Mouse (Mus musculus) intestine, postnatal 0 days (tissue): ENCODE measurements around the gene B4galnt1. TPM values are rescaled to one million over a fixed set of nuclear protein-coding genes. Genes with fewer than 3 reads are reported as not detected.
A peak's percentile ranks its signal among the peaks of the same experiment; 100 is the strongest.

ENCODE experiments used
- ATAC-seq: fragments of 200-750 bp; cut with Nextera tagmentation; 2 replicates; pipeline ENCODE4 v1.8.0; 2017; ENCODE audit warnings: mild to moderate bottlenecking, moderate TSS enrichment, moderate library complexity
- H3K27ac ChIP-seq: fragments of 300-500 bp; sonication (generic); 2 replicates; pipeline ENCODE4 v1.5.1; 2014; ENCODE audit warnings: mild to moderate bottlenecking, low read depth, low read length, moderate library complexity
- H3K27me3 ChIP-seq: fragments of 300-500 bp; sonication (generic); replicated peaks from 2 replicates; pipeline ENCODE4 v1.6.1; 2014; ENCODE audit warnings: low read length, mixed read lengths; ENCODE audit not compliant: control insufficient read depth, insufficient read depth
- H3K36me3 ChIP-seq: fragments of 300-500 bp; sonication (generic); 2 replicates; pipeline ENCODE4 v1.6.1; 2014; ENCODE audit warnings: mild to moderate bottlenecking, moderate library complexity; ENCODE audit not compliant: control insufficient read depth, insufficient read depth
- H3K4me1 ChIP-seq: fragments of 300-500 bp; sonication (generic); replicated peaks from 2 replicates; pipeline ENCODE4 v1.6.1; 2014; ENCODE audit warnings: antibody characterized with exemption, low read length, mixed read lengths; ENCODE audit not compliant: control insufficient read depth, insufficient read depth
- H3K4me2 ChIP-seq: fragments of 300-500 bp; sonication (generic); replicated peaks from 2 replicates; pipeline ENCODE4 v1.6.1; 2014; ENCODE audit warnings: low read depth, mild to moderate bottlenecking, moderate library complexity
- H3K4me3 ChIP-seq: fragments of 300-500 bp; sonication (generic); 2 replicates; pipeline ENCODE4 v1.5.1; 2014; ENCODE audit warnings: low read depth, low read length
- H3K9ac ChIP-seq: fragments of 300-500 bp; sonication (generic); 2 replicates; pipeline ENCODE4 v1.6.1; 2014; ENCODE audit warnings: mild to moderate bottlenecking, low read depth, low read length
- H3K9me3 ChIP-seq: fragments of 300-500 bp; sonication (generic); 2 replicates; pipeline ENCODE4 v1.6.1; 2016; ENCODE audit warnings: mixed run types; ENCODE audit not compliant: control insufficient read depth
- CTCF ChIP-seq: sonication (generic); IDR thresholded peaks from 2 replicates; pipeline ENCODE4 v1.5.1; 2016; ENCODE audit warnings: low read depth, mild to moderate bottlenecking, control low read depth, antibody characterized with exemption, moderate library complexity
- WGBS: fragments of 180-500 bp; shearing (Covaris S2); extraction: QIAGEN DNeasy Blood & Tissue Kit; methylation state at CpG from one replicate; pipeline ENCODE4 v1.1.7; 2014; 5-methylcytosine and 5-hydroxymethylcytosine counted together
- polyA plus RNA-seq: library from polyadenylated mRNA; unstranded; fragments of >200 nt; fragmentation: Nextera tagmentation; extraction: Ambion mirVana; gene quantifications from 2 replicates; pipeline ENCODE4 v1.2.1, GENCODE M21; 2015

The B4galnt1 gene
- polyA plus RNA-seq, 1 experiment from 2014 or later, result 34.1 TPM

DNA sequence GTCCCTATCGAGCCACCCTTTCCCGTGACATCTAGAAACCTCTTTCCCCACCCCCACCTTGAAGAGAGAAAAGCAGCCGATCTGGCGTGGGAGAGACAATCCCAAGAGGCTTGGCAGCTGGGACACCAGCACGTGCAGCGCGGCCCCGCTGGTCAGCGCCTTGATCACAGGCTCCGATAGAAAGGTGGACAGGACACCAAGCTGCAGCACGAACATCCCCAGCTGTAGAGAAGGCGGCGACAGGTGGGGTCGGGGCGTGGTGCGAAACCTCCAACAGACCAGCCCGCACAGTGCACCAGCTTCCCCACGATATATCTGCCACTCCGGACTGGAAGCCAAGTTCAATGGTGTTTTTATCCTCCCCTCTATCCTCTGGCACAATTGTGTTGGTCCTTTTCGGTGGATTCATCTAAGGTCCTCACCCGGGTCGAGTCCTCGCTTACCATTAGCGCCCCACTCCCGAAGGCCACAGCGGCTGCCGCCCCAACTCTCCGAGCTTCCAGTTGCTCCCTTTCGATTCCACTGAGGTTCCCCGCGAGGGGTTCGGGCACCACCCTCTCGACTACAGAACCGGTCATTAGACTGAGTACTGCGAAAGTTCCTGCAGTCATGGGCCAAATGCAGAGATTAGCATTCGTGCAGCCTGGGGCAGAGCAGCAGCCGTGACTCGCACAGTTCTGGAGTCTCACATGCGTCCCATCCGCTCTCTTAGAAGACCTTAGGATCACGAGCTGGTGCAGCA lies 13.4 kb downstream of the B4galnt1 start:
- peaks cover 6% of the 10 kb centered on the region; the same call in 1 of the 2 replicates for H3K4me1 ChIP-seq
- no peaks in the 10 kb centered on the region; the same call in 1 of the 2 replicates for H3K36me3 ChIP-seq
- TF ChIP-seq CTCF, result no peak
- no peaks in the 10 kb centered on the region for H3K9me3 ChIP-seq
- peak overlapping the region; percentile 68 for H3K4me2 ChIP-seq
- peaks cover 68% of the 10 kb centered on the region for H3K27me3 ChIP-seq
- no peak overlapping the region for H3K9ac ChIP-seq
- no peak for ATAC-seq
- H3K27ac ChIP-seq, result no peak overlapping the region
- peak overlapping the region; percentile 32 for H3K4me3 ChIP-seq
- 5% methylated on average over 41 of the region's 41 CpGs for WGBS

DNA sequence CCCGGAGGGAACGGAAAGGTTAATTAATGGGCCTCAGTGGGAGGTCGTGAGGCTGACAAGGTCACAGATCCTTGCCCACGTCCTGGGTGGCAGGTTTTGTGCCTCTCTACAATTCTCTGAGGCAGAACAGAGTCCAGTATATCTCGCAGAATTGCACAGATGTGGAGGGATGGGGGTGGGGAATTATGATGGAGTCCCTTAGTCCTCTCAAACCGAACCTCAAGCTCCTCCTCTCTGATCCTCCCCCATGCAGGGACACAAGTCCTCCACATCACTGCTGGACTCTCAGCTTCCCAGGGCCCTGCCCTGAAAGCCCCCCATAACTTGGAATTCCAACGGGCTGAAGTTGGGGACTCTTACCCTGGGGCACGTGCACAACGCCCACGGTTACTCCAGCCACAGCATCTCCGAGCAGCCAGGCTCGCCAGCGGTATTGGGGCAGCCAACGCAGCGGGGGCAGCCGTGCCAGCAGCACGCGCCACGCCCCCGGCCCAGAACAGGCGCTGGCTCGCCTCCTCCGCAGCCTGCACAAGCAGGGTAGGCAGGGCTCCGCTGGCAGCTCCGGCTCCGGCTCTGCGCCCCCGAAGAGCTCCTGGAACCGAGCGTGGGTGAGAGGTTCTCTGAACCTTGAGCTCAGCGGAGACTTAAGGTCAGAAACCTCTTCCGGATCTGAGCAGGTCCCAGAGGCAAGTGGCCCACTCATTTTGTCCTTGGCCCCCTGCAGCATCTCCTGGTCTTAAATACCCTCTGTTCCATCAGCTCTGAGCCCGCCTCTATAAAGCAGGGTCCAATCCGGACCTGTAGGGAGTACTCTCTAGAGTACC lies 15.1 kb downstream of the B4galnt1 start, which contains the start of gene Slc26a10:
Slc26a10 (minus strand) TSS at position 775 of the 824 bp plus-strand sequence.
- no peak within 1 kb of the TSS for H3K4me3 ChIP-seq
- H3K36me3 ChIP-seq, result peaks cover 5% of the 10 kb centered on the region; the same call in 1 of the 2 replicates
- no peak within 1 kb of the TSS for H3K27ac ChIP-seq
- H3K9ac ChIP-seq, result no peak within 1 kb of the TSS
- no peaks in the 10 kb centered on the region for H3K9me3 ChIP-seq
- TF ChIP-seq CTCF, result no peak
- H3K4me1 ChIP-seq, result peaks cover 6% of the 10 kb centered on the region; the same call in 1 of the 2 replicates
- ATAC-seq, result no peak
- WGBS, result 5% methylated on average over 34 of the region's 34 CpGs
- peaks cover 75% of the 10 kb centered on the region for H3K27me3 ChIP-seq
- H3K4me2 ChIP-seq, result peak within 1 kb of the TSS; percentile 37

DNA sequence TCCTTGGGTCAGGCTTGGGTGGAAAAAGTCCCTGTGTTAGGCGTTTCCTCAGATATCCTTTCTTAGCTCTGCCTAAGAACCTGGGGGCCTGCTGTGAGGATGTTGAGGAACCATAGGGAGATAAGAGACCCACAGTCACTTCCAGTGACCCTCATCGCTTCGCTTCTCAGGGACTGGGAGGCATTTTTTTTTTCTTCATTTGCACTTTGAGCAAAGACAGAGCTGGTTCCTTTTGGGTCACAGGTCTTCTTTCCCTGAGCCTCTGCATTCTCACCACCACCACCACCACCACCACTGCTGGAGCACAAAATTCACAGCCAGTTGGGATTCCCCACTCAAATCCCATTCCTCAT lies 15.6 kb downstream of the B4galnt1 start:
- Histone ChIP-seq H3K4me2 (peak overlapping the region; percentile 37; the same call in 1 of the 2 replicates), H3K9ac (no peak overlapping the region), H3K9me3 (no peaks in the 10 kb centered on the region), H3K4me1 (peaks cover 6% of the 10 kb centered on the region; the same call in 1 of the 2 replicates), H3K27me3 (peaks cover 75% of the 10 kb centered on the region), H3K27ac (no peak overlapping the region), H3K36me3 (peaks cover 5% of the 10 kb centered on the region; the same call in 1 of the 2 replicates), H3K4me3 (no peak overlapping the region)
- ATAC-seq, result no peak
- 53% methylated on average over 3 of the region's 3 CpGs for WGBS
- TF ChIP-seq CTCF, result no peak

DNA sequence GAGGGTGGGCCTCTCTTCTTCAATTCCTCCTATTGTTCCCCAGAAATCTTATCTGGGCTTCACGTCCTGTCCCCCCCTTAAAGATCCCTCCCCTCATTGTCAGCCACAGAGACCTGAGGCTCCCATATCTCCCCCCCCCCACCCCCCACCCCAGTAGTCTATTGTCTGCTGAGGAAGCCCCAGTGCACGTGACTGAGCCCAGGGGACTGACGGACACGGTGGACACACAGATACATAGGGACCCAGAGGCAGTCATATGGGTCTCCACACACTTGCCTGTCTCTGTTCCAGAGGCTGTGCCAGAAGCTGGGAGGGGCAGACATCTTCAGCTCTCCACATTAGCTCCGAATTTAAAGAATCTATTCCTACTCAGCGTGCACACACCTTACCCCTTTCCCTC lies 16.5 kb downstream of the B4galnt1 start:
- no peak for TF ChIP-seq CTCF
- H3K36me3 ChIP-seq, result peaks cover 5% of the 10 kb centered on the region; the same call in 1 of the 2 replicates
- no peak for ATAC-seq
- H3K9ac ChIP-seq, result no peak overlapping the region
- no peak overlapping the region for H3K27ac ChIP-seq
- peaks cover 6% of the 10 kb centered on the region; the same call in 1 of the 2 replicates for H3K4me1 ChIP-seq
- WGBS, result 68% methylated on average over 6 of the region's 6 CpGs
- H3K4me2 ChIP-seq, result no peak overlapping the region
- no peak overlapping the region for H3K4me3 ChIP-seq
- no peaks in the 10 kb centered on the region for H3K9me3 ChIP-seq
- peaks cover 67% of the 10 kb centered on the region for H3K27me3 ChIP-seq

DNA sequence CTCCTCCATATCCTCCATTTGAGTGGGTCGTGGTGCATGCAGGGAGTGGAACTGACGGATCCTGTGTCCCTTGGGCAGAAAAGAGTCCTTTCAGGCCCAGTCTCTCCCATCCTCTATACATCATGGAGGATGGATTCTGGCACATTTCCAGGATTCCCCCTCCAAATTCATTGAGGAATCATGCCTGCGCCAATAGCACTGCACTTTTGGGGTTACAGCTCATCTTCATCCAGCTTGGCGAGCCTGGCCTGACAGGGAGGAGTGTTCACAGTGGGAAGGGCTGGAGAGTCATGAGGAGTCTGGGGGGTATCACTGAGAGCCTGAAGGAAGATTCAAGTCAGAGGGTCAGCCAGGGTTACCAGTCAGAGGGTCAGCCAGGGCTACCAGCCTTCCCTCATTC lies 17.6 kb downstream of the B4galnt1 start:
- no peak overlapping the region for H3K4me3 ChIP-seq
- H3K36me3 ChIP-seq, result peaks cover 5% of the 10 kb centered on the region; the same call in 1 of the 2 replicates
- ATAC-seq, result no peak
- WGBS, result 90% methylated on average over 4 of the region's 4 CpGs
- no peaks in the 10 kb centered on the region for H3K9me3 ChIP-seq
- H3K4me2 ChIP-seq, result no peak overlapping the region
- H3K4me1 ChIP-seq, result peaks cover 6% of the 10 kb centered on the region; the same call in 1 of the 2 replicates
- H3K27ac ChIP-seq, result no peak overlapping the region
- no peak overlapping the region for H3K9ac ChIP-seq
- TF ChIP-seq CTCF, result no peak
- peaks cover 65% of the 10 kb centered on the region for H3K27me3 ChIP-seq

DNA sequence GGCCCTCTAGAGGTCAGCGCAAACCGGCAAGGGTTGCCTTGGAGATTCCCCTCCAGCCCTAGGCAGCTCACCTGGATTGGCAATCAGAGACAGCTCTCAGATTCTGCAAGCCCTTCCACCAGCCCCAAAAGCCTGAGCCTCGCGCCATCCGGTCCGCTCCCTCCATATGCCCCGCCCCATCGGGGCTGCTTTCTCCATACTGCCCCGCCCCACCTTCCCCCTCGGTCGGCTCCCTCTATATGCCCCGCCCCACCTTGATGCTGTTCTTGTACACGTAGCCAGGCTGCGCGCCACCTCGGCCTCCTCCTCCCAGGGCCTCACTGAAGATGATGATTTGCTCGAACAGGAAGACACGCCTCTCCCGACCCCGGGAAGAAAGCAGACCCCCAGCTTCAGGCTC lies 18.7 kb downstream of the B4galnt1 start:
- Histone ChIP-seq H3K4me2 (peak overlapping the region; percentile 40), H3K36me3 (peaks cover 5% of the 10 kb centered on the region; the same call in 1 of the 2 replicates), H3K4me1 (no peaks in the 10 kb centered on the region), H3K9me3 (no peaks in the 10 kb centered on the region), H3K4me3 (peak overlapping the region; percentile 5; the same call in 1 of the 2 replicates), H3K9ac (no peak overlapping the region), H3K27me3 (peaks cover 64% of the 10 kb centered on the region), H3K27ac (no peak overlapping the region)
- 11% methylated on average over 20 of the region's 20 CpGs for WGBS
- 0 out of 2 replicates have a peak, but pooled peaks have one; percentile 24 for ATAC-seq
- TF ChIP-seq CTCF, result no peak
